Mouse (Mus musculus): ENCODE measurements around the gene Tnnt2. TPM values are rescaled to one million over a fixed set of nuclear protein-coding genes. Genes with fewer than 3 reads are reported as not detected.
A peak's percentile ranks its signal among the peaks of the same experiment; 100 is the strongest.

The Tnnt2 gene
- polyA plus RNA-seq, 1 experiment from 2014 or later: 0.36 TPM

DNA sequence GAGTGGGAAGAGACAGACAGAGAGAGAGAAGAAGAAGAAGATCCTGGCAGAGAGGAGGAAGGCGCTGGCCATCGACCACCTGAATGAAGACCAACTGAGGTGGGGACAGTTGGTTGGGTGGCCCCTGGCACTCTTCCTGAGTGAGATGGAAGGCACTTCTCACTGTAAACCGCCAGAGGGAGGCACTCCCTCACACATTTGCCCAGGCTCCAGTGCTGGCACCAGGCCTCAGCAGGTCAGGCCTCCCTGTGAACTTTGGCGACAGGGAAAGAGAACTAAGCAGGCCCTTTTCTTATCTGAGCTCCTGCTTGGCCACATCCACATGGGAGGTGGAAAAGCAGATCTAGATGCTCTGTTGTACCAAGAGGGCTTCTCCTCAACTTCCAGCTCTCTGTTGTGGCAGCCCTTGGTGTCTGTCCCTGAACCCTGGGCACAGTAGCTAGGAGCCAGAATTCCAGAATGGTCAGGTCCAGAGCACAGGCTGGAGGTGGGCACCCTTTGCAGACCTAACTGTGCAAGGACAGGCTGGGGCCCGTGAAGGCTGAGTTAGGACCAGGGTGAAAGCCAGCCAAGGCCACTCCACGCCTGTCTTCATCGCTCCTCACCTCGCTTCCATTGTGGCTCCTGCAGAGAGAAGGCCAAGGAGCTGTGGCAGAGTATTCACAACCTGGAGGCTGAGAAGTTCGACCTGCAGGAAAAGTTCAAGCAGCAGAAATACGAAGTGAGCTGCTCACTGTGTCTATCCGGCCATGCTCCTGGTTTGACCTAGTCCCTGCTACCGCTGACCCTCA is 14.8 kb downstream of the Tnnt2 start:
- no peak overlapping the region for H3K9ac ChIP-seq
- H3K4me1 ChIP-seq: peaks cover 20% of the 10 kb centered on the region
- no peak overlapping the region for H3K27ac ChIP-seq
- H3K4me3 ChIP-seq: no peak overlapping the region
- H3K27me3 ChIP-seq: no peaks in the 10 kb centered on the region
- WGBS: 72% methylated on average over 12 of the region's 12 CpGs
- no peaks in the 10 kb centered on the region for H3K9me3 ChIP-seq (replicated peaks)
- no peaks in the 10 kb centered on the region for H3K36me3 ChIP-seq (ENCODE audit: poor library complexity, severe bottlenecking)
- ATAC-seq: no peak
- no peak overlapping the region for H3K4me2 ChIP-seq

DNA sequence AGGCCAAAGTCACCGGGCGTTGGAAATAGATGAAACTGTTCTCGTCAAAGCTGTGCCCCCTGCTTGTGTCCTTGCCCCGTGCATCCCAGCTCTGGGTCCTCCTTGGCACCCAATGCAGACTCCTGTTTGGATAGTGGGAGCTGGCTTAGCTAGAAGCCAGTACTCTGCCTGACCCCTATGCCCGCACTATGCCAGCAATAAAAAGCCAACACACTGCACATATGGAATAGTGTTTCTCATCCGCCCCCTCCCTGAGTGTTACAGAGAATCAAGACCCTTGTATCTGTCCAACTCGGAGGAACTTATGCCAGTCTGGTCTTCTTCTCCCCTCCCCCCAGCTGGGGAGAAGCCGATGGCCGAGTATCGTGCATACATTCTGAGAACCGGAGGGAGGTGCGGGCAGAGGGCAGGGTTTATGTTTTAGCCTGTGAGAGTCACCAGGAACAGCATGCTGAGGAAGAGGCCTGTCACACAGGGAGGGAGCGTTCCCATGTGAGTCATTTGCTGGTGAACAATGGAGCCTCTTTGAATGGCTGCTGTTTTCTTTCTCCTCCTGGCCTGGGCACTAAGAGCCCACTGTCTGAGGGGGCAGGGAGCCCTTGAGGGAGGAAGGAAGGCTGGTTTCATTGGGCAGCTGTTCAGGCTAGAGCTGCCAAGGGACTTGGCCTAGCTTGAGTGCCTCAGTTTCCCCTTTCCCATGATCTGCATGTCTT is 16.0 kb downstream of the Tnnt2 start:
- ATAC-seq: peak; percentile 71; the same call in 1 of the 2 replicates
- H3K4me3 ChIP-seq: no peak overlapping the region
- H3K9ac ChIP-seq: no peak overlapping the region
- WGBS: 35% methylated on average over 13 of the region's 13 CpGs
- no peak overlapping the region for H3K27ac ChIP-seq
- H3K9me3 ChIP-seq (replicated peaks): no peaks in the 10 kb centered on the region
- no peak overlapping the region for H3K4me2 ChIP-seq
- H3K36me3 ChIP-seq (ENCODE audit: poor library complexity, severe bottlenecking): no peaks in the 10 kb centered on the region
- H3K27me3 ChIP-seq: no peaks in the 10 kb centered on the region
- H3K4me1 ChIP-seq: peaks cover 20% of the 10 kb centered on the region

DNA sequence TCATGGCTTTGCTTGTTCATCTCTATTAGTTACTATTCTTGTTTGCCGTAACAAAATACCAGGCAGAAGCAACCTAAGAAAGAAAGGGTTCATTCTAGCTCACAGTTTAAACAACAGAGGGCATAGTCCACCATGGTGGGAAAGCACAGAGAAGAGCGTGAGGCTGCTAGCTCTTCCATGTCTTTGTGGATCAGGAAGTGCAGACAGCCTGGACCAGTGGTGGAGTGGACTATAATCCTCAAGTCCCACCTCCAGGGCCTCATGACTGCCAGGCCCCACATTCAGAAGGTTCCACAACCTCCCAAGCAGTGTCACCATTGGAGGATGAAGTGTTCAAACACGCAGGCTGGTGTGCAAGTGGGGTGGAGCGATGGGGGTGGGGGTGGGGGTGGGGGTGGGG is 17.0 kb downstream of the Tnnt2 start:
- WGBS: 96% methylated on average over 4 of the region's 4 CpGs
- no peaks in the 10 kb centered on the region for H3K9me3 ChIP-seq (replicated peaks)
- no peak overlapping the region for H3K4me2 ChIP-seq
- H3K9ac ChIP-seq: no peak overlapping the region
- H3K36me3 ChIP-seq (ENCODE audit: poor library complexity, severe bottlenecking): no peaks in the 10 kb centered on the region
- no peak for ATAC-seq
- H3K4me3 ChIP-seq: no peak overlapping the region
- no peak overlapping the region for H3K27ac ChIP-seq
- peaks cover 20% of the 10 kb centered on the region for H3K4me1 ChIP-seq
- no peaks in the 10 kb centered on the region for H3K27me3 ChIP-seq

DNA sequence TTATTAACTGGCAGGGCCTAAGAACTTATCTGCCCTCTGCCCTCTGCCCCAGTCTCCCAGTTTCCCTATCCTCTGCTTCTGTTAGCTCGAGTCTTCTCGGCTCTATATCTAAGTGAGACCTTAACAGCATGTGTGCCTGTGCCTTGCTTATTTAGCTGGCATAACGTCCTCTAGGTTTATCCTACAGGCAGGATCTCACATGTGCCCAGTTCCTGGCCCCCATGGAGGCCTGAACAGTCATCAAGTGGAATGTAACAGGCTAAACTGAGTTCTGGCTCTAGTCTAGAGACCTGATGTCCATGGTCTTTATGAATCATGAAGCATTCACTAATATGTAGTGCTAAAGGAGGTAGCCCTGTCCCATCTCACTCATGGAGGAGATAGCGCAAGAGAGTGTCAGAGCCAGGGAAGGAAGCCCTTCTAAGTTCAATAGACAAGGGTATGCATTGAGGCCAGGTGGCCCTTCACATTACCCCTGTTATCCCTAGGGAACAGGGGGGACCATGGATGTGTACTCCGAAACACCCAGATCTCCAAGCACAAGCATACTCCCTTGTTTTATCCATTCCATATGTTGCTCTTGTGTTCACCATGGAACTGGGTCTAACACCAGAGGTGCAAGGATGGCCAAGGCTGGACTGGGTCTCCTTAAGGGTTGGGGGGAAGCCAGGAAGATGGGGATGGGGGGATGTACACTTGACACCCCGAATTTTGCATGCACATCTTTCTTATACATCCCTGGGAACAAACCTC is 18.6 kb downstream of the Tnnt2 start:
- no peak overlapping the region for H3K4me3 ChIP-seq
- 91% methylated on average over 6 of the region's 6 CpGs for WGBS
- no peak for ATAC-seq
- no peaks in the 10 kb centered on the region for H3K27me3 ChIP-seq
- peaks cover 15% of the 10 kb centered on the region for H3K4me1 ChIP-seq
- H3K9me3 ChIP-seq (replicated peaks): no peaks in the 10 kb centered on the region
- H3K27ac ChIP-seq: no peak overlapping the region
- no peak overlapping the region for H3K9ac ChIP-seq
- no peaks in the 10 kb centered on the region for H3K36me3 ChIP-seq (ENCODE audit: poor library complexity, severe bottlenecking)
- H3K4me2 ChIP-seq: no peak overlapping the region

DNA sequence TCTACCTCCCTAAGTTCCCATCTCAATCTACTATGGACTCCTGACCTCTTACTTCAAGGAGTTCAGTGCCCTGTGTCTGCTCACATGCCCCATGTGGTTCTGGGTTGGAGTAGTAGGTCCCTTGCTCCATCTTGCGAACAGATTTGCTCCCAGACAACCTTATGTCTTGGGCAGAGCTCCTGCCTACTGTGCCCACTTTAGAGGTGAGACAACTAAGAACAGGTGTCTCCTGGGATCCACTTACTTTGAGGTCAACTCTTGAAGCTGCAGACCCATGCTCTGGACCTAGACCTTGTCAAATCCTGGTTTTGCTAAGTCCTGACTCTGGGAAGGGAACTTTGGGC is 19.2 kb downstream of the Tnnt2 start:
- no peak for ATAC-seq

DNA sequence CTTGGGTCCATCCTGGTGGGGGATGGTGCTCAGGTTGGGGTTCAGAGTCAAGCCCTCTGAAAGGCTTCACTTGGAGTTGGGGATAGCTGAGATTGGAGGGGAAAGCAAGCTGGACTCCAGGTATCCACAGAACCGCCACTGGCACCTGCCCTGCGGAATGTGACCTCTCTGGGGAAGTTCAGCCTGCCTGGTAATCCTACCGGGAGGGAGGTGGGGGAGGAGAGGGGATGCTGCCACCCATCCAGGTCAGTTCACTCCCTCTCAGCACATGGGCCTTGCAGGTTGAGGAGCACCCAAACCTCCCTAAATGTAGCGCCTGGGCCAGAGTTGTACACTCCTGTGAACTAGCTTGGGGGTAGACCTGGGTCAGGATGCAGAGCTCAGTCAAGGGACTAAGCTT is 19.9 kb downstream of the Tnnt2 start:
- peaks cover 15% of the 10 kb centered on the region for H3K4me1 ChIP-seq
- H3K27me3 ChIP-seq: no peaks in the 10 kb centered on the region
- H3K9me3 ChIP-seq (replicated peaks): no peaks in the 10 kb centered on the region
- H3K27ac ChIP-seq: no peak overlapping the region
- no peak overlapping the region for H3K9ac ChIP-seq
- ATAC-seq: no peak
- no peak overlapping the region for H3K4me2 ChIP-seq
- no peak overlapping the region for H3K4me3 ChIP-seq
- H3K36me3 ChIP-seq (ENCODE audit: poor library complexity, severe bottlenecking): no peaks in the 10 kb centered on the region
- WGBS: 72% methylated on average over 4 of the region's 4 CpGs

More for the DNA sequence above, 19.2 kb downstream of the Tnnt2 start:
- Histone ChIP-seq H3K4me2 (no peak overlapping the region), H3K9me3 (replicated peaks) (no peaks in the 10 kb centered on the region), H3K27ac (no peak overlapping the region), H3K36me3 (ENCODE audit: poor library complexity, severe bottlenecking) (no peaks in the 10 kb centered on the region), H3K9ac (no peak overlapping the region), H3K4me1 (peaks cover 15% of the 10 kb centered on the region), H3K4me3 (no peak overlapping the region), H3K27me3 (no peaks in the 10 kb centered on the region)
- WGBS: 94% methylated on average over 1 of the region's 1 CpGs

DNA sequence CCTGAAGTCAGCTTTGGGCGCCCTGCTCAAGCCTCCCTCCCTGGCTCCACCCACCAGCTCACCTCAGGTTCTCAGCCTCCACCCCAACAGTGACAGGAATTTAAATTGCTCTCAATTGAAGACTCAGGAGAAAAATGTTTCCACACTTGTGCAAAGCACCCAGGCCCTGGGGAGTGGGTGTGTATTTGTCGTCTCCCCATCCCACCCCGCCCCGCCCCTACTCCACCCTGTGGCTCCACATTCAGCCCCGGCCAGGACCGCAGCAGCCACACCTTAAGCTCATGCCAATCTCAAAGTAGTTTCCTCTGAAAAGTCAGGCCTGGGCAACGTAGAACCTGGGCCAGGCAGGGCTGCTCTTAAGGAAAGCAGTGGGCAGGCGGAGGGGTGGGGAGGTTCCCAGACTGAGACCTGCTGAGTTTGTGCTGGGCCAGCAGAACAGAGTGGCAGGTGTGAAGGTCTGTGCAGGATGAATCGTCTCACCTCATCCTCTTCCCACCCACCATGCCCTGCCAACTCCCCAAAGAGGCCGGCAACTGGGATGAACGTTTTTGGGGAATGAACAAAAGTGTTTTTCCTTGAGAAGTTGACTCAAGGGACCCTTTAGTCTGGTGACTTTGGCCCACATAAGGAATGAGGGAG is 21.1 kb downstream of the Tnnt2 start:
- ATAC-seq: no peak
- H3K4me1 ChIP-seq: peaks cover 5% of the 10 kb centered on the region
- no peaks in the 10 kb centered on the region for H3K27me3 ChIP-seq
- WGBS: 67% methylated on average over 11 of the region's 11 CpGs
- no peaks in the 10 kb centered on the region for H3K36me3 ChIP-seq (ENCODE audit: poor library complexity, severe bottlenecking)
- H3K27ac ChIP-seq: no peak overlapping the region
- no peaks in the 10 kb centered on the region for H3K9me3 ChIP-seq (replicated peaks)
- no peak overlapping the region for H3K4me2 ChIP-seq
- no peak overlapping the region for H3K4me3 ChIP-seq
- no peak overlapping the region for H3K9ac ChIP-seq

DNA sequence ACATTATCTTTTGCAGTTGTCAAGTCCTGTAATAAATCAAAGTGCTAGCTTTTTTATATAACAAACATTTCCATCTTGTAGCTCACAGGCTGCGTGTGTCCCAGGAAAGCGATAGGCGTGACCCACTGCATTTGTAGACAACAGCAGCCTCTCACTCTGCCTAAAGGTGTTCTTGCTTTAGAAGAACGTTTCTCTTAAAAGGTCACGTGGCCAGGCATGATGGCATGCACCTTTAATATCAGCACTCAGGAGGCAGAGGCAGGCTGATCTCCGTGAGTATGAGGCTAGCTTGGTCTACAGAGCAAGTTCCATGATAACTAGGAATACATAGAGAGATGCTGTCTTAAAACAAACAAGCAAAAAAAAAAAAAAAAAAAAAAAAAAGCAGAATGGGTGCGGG is 22.4 kb downstream of the Tnnt2 start:
- 92% methylated on average over 7 of the region's 7 CpGs for WGBS
- Histone ChIP-seq H3K27me3 (no peaks in the 10 kb centered on the region), H3K36me3 (ENCODE audit: poor library complexity, severe bottlenecking) (no peaks in the 10 kb centered on the region), H3K4me2 (no peak overlapping the region), H3K4me1 (no peaks in the 10 kb centered on the region), H3K4me3 (no peak overlapping the region), H3K27ac (no peak overlapping the region), H3K9me3 (replicated peaks) (no peaks in the 10 kb centered on the region), H3K9ac (no peak overlapping the region)
- no peak for ATAC-seq

DNA sequence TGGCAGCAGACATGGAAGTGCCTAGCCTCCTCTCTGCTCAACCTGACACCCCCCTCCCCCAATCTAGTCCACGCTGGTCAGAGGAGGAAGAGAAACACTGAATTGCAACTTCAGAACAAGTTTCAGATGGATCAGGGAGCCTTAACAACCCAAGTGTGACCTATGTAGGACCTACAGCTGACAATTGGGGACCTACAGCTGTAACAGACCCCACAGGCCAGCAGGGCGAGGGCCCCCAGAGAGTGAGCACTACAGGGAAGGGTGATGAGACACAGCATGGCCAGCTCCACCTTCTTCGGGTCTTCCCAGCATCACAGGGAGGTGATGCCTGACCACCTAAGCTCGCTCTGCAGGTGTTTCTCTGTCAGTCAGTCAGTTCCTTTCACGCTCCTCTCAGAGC is 24.9 kb downstream of the Tnnt2 start:
- H3K27ac ChIP-seq: no peak overlapping the region
- H3K4me1 ChIP-seq: no peaks in the 10 kb centered on the region
- H3K27me3 ChIP-seq: 0 out of 2 replicates have a peak, but pooled peaks cover 3% of the 10 kb centered on the region
- no peak overlapping the region for H3K9ac ChIP-seq
- no peaks in the 10 kb centered on the region for H3K9me3 ChIP-seq (replicated peaks)
- H3K36me3 ChIP-seq (ENCODE audit: poor library complexity, severe bottlenecking): no peaks in the 10 kb centered on the region
- ATAC-seq: no peak
- no peak overlapping the region for H3K4me3 ChIP-seq
- 66% methylated on average over 5 of the region's 5 CpGs for WGBS
- no peak overlapping the region for H3K4me2 ChIP-seq

DNA sequence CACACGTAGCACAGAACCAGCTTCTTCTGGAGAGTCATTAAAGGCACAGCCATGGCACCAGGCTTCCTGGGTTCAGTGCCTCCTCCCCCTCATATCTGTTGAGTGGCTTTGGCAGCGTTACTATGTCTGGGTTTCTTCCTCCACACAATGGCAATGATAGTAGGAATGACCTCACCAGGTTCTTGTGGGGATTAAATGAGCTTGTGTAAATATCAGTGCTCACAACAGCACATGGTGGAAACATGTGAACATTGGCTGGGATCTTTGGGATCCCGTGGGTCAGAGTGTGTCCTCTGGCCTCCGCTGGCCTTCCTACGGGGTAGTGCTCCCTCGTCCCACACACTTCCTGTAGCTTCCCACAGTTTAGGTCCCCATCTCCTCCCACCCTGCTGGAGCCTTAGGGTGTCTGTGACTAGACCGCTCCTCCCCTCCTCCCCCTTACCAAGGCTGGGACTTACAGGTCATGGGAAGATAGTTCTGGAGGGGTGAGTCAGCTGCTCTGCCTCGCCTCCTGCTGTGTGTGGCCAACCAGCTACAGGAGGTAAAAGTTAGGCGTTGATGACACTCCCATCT is 25.9 kb downstream of the Tnnt2 start:
- H3K4me1 ChIP-seq: no peaks in the 10 kb centered on the region
- H3K27ac ChIP-seq: no peak overlapping the region
- no peak overlapping the region for H3K4me2 ChIP-seq
- H3K4me3 ChIP-seq: no peak overlapping the region
- no peak overlapping the region for H3K9ac ChIP-seq
- 0 out of 2 replicates have a peak, but pooled peaks cover 4% of the 10 kb centered on the region for H3K27me3 ChIP-seq
- no peak for ATAC-seq
- 69% methylated on average over 9 of the region's 9 CpGs for WGBS
- no peaks in the 10 kb centered on the region for H3K36me3 ChIP-seq (ENCODE audit: poor library complexity, severe bottlenecking)
- H3K9me3 ChIP-seq (replicated peaks): no peaks in the 10 kb centered on the region

DNA sequence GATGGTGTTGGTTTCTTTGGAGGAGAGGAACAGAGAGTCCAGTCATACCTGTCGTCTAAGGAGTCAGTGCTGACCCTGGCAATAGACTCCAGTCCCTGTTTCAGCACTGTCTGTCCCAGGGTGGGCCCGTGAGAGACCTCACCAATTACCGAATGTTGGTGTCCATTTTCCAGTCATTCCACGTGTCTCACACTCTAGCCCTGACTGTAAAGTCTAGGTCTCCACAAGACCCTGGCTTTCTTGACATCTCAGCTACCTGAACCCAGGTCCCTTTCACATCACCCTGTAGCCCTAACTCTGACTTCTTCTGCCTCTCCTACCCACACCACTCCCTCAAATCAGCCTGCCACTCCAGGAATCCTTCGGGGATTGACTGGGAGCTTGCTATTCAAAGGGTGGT is 26.4 kb downstream of the Tnnt2 start:
- H3K27me3 ChIP-seq: 0 out of 2 replicates have a peak, but pooled peaks cover 4% of the 10 kb centered on the region
- H3K4me3 ChIP-seq: no peak overlapping the region
- H3K9me3 ChIP-seq (replicated peaks): no peaks in the 10 kb centered on the region
- 80% methylated on average over 5 of the region's 5 CpGs for whole genome bisulfite sequencing
- no peak for ATAC-seq
- no peak overlapping the region for H3K27ac ChIP-seq
- no peak overlapping the region for H3K9ac ChIP-seq
- H3K4me1 ChIP-seq: no peaks in the 10 kb centered on the region
- H3K36me3 ChIP-seq (ENCODE audit: poor library complexity, severe bottlenecking): no peaks in the 10 kb centered on the region
- no peak overlapping the region for H3K4me2 ChIP-seq
